Mouse (Mus musculus) lung, adult 2 months (tissue): ENCODE results near the gene Tctn1.

Experiments used
- CTCF ChIP-seq: fragments of 200-500 bp; IDR thresholded peaks from 2 replicates; pipeline ENCODE4 v1.5.1; 2011; ENCODE audit warnings: mild to moderate bottlenecking, low read length, control low read depth; ENCODE audit not compliant: insufficient read depth
- POLR2A ChIP-seq: fragments of 200-500 bp; IDR thresholded peaks from 2 replicates; pipeline ENCODE4 v1.6.1; 2011; ENCODE audit warnings: low read depth, mild to moderate bottlenecking, control low read depth, low read length, borderline replicate concordance; ENCODE audit errors: extremely low read depth

DNA sequence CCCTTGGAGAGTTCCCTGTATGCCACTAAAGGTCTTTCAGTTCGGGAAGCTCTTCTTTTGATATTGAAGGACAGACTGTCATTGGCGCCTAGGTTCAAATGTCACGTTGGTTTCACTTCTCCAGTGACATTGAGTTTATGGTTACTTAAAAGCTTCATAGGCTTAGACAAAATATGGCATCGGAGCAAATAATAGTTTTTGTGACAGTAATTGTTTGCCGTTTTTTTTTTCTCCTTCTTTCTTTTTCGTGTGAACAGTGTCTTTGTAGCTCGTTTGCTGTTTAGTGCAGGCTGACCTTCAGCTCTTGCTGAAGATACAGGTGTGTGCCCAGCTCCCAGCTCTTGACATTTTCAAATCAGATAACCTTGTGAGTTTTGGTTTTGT is 21.5 kb upstream of the Tctn1 start:
- no peak for TF ChIP-seq POLR2A
- TF ChIP-seq CTCF = no peak
